Mouse (Mus musculus) gonadal fat pad, adult 2 months (tissue): Measurements from ENCODE around the gene Tbc1d32. TPM values are rescaled to one million over a fixed set of nuclear protein-coding genes. Genes with fewer than 3 reads are reported as not detected.
A peak's percentile ranks its signal among the peaks of the same experiment; 100 is the strongest.
"Not testable (repeated sequence)": the region's sequence is repeated elsewhere in the genome, so short reads cannot be mapped to it uniquely, and the experiment has no call there.

ENCODE experiments used
- DNase-seq: peaks from one replicate; pipeline ENCODE4 v3.0.0-alpha.2; 2012; ENCODE audit warnings: low read depth
- polyA plus RNA-seq: library from polyadenylated mRNA; depleted of rRNA; stranded (reverse); fragments of >200 nt; gene quantifications from 2 replicates; pipeline ENCODE4 v1.2.3, GENCODE M21; 2012; rRNA removed

The Tbc1d32 gene
- 1.9 and 2.1 TPM in 2 replicates for polyA plus RNA-seq

DNA sequence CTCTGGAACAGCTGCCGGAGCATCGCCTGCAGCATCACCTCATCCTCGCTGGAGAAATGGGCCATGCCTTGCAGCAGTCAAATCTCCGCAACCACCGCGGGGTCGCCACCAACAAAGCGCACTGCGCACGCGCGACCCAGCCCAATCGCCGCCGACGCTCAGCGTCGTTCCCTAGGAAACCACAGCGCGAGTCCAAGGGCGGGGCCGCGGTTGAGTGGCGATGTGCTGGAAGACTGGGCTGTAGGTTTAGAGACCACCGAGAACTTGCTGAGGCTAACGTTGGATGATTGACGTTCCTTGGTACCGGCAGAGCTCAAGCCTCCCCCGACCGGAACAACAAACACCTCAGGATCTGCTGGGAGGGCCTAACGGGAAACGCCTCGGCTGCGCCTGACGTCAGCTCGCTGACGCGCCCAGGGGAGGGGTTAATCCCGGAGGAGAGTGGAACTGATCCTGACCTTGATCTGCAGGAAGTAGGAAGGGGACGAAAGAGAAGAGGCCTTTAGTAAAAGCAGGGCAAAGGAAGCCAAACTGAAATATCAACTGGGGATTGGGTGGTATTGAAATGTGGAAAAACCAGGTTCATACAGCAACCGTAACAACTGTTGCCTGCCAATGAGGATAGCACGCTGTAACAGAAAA, at the start of gene Tbc1d32:
Gene Tbc1d32, minus strand, starts transcription at position 122 of the 642 bp plus-strand sequence.
- peak; percentile 52 for DNase-seq

DNA sequence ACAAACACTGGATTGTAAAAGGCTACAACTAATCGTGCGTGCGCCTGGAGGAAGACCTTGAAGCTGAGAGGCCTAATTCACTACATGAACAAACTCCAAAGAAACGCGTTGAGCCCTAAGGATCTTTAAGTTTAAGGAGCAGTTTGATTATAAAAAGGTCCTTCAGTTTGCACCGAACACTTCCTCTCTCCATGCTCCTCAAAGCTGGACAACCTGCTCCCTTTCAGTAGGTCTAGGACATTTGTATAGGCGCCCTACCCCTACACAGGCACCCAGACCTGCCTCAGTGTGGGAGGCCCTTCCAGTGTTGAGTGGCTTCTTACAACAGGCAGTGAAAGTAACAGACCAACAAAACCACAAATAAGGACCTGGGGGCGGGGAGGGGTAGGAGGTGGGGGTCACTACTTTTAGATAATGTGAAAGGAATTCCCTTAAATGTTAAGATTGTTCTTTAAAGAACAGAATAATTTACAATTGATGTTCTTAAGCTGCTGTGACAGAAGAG, 666 bp downstream of the Tbc1d32 start:
- no peak for DNase-seq

DNA sequence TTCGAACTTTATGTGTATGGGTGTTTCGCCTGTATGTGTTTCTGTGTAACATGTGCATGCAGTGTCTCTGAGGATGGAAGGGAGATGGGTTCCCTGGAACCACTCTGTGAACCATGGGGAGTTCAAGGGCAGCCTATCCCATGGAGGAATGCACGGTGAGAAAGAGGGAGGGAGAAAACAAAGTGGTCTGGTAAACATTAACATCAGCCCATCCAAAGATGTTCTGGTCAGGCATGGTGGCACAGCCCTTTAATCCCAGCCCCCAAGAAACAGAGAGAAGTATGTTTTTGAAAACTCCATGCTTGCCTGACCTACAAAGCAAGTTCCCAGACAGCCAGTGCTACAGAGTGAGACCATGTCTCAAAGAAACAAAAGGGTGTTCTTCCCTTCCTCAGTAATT, 12.7 kb downstream of the Tbc1d32 start:
- no peak for DNase-seq

DNA sequence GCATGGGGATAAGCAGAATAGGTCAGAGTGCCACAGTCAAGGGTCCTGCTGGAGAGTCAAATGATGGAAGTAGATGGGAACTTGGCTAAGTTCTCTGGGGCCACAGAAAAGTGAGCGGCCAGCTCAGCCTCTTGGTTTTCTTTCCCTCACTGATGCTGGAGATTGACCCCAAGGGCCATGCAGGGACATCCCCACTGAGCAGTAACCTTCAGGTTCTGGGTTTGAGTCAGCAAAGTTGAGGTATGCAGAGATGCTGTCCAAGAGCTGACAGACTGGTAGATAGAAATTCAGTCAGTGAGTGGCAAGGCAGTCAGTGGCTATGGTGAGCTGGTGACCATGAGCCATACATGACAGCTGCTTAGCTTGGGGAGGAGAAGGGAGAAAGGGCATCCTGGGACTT, 18.1 kb downstream of the Tbc1d32 start:
- no peak for DNase-seq

DNA sequence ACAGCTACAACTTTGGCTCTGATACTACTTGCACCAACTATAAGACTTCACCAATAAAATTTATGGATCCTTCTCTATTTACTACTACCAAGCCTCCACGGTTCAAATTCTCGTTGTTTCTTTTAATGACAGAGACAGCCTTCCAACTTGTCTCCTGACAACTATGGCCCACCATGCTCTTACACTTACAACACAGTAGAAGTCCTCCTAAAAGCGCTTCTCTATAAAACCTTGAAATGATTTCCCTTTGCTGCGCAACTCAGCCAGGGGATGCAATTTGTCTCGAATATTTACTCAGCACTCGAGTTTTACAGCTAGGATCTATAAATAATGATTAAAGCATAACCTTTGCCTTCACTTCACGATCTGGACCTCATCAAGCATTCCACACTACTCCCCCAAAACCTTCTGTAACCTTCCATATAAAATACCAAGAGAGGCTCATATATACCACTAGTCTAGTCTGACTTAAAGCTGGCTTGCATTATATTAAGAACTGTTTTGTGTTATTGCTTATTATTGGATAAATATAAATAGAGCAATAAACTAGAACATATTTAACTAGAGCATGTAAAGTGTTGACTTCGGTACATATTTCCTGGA, 21.6 kb downstream of the Tbc1d32 start:
- DNase-seq = no peak

DNA sequence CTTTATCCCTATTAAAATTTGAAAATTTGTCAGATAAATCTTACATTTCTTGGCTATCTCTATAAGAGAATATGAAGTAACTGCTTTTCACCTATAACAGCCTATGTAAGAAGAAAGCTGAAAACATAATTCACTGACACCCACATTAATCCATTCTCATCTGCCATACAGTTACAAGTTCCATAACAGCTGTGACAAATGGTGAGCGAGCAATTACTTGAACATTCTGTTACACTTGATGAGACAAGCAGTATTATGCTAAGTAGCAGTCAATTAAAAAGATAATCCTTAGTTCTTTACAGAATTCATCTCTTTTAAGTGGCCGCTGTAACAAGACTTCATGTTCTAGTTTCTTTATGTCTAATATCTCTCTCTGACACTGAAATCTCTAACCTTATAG, 24.1 kb downstream of the Tbc1d32 start:
- DNase-seq = no peak

DNA sequence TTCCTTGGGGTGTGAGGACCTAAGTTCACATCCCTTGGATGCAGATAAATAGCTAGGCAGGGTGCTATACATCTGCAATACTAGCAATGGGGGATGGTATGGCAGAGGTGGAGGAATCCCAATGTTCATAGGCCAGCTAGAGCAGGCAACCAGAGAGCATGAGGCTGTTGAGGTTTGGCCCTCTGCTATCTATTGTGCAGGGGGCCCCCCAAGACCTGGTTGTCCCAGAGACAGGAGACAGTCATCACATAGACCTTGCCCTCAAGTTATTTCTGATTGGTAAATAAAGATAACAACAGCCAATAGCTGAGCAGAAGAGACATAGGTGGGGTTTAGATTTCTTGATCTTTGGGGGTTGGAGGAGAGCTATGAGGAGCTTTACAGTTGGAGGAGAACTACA, 28.6 kb downstream of the Tbc1d32 start:
- DNase-seq = no peak

DNA sequence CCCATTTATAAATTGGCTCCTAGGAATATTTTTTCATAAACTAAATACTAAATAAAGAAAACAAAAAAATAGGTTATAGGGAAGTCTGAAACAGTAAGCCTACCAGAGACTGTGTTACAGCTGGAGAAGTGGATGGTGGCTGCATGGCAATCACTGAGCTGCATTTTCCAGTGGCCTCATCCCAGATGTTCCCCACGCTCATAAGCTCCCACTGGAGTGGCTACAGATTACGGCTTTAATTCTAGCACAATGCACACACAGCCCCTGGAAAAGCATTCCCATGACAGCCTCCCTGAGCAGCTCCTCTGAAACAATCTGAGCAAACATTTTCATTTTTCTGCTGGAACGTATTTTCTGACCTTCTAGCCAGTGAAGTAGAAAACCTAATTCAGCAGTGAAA, 29.8 kb downstream of the Tbc1d32 start:
- DNase-seq = no peak

DNA sequence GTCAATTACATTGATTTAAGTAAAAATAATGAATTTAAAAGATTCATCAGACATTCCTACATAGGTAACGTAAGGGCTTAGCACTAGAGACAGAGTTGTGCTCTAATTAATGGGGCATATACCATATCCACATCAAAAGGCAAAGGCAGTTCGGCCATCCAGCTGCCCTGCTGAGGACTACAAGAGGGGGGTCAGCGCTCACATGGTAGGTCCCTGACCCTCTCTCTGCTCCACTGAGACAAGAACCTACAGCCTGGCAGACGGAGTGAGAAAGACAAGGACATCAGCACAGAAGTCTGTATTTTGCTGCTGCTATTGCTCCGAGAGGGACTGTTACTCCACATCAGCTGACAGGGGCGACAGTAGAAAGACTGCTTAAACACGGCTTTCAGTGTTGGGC, 34.2 kb downstream of the Tbc1d32 start:
- no peak for DNase-seq

DNA sequence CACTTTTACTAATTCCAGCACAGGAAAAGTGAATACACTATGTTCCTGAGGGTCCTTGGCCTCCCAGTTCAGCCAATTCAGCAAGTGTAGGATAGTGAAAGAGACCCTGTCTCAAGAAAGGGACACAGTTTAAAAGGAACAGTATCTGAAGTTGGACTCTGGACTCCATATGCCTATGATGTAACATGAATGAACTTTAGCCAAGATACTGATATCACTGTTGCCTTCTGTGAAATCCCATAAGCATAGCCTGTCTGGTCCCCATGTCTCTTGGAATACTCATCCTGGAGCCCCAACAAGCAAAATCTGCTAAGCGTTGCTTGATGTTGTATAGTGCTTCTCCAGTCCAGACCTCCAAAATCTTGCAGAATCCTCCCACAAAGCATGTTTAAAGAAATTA, 46.8 kb downstream of the Tbc1d32 start:
- no peak for DNase-seq

DNA sequence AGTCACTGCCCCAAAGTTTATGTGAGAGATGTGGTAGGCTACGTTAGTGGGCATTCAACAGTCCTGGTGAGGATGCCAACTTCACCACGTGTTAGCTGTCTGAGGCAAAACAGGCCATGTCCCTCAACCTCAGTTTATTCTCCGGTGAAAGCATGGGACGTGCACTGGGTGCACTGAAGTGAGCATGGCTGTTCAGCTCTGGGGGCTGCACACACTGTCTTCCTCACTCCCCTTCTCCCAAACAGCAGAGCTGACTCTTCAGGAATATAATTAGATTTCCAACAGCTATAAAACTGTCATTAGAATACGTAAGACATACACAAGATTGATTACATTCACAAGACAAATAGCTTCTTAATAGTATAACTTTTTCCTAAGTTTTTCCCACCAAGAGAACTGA, 55.3 kb downstream of the Tbc1d32 start:
- DNase-seq = no peak

DNA sequence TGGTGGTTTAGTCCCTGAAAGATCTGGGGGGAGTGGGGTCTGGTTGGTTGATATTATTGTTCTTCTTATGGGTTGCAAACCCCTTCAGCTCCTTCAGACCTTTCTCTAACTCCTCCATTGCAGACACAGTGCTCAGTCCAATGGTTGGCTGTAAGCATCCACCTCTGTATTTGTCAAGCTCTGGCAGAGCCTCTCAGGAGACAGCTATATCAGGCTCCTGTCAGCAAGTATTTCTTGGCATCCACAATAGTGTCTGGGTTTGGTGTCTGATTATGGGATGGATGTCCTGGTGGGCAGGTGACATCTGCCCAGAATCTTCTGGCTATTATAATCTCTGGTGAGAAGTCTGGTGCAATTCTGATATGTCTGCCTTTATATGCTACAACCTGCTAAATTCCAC, 60.8 kb downstream of the Tbc1d32 start:
- not testable (repeated sequence) for DNase-seq

DNA sequence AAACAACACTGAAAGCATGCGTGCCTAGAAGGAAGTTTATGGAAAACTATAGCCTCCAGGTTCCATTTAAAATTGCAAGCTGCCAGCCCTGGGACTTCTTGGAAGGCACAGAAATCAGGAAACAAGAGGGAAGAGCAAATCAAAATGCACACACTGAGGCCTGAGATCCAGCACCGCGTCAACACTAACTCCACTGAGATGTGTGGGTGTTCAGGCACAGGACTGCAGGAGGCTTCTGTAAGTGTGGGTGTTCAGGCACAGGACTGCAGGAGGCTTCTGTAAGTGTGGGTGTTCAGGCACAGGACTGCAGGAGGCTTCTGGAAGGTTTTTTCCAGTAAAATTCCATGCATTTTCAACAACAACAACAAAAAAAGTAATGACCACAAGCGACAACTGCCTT, 62.7 kb downstream of the Tbc1d32 start:
- no peak for DNase-seq

DNA sequence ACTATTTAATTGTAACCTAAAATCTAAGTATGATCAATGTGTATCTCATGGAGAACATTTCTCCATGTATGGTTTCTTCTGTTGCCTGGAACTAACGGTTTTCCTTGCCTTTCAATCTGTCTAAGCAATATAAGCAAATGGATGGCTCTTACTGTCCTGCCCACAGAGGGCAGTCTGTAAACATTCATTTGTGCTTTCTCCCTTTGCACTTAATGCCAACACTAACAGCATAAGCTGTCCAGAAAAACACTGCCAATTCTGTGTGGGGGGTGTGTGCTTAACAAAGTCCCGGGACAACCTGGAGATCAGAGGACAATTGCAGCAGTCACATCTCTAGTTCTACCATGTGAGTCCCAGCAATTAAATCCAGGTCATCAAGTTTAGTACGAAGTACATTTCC, 64.1 kb downstream of the Tbc1d32 start:
- DNase-seq = no peak

DNA sequence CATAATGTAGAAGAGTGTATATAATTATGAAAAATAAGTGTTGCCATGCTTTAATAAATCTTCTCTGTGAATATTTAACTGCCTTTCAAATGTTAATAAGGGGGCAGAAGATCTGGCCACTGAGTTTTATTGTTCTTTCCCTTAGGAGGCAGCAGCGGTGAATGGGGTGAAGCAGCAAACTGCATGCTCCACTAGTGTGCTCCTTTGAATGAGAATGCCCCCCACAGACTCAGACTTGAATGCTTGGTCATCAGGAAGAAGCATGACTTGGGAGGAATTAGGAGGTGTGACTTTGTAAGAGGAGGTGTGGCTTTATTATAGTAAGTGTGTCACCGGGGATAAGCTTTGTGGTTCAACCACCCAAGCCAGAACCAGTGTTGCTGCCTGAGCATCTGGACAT, 69.7 kb downstream of the Tbc1d32 start:
- no peak for DNase-seq

DNA sequence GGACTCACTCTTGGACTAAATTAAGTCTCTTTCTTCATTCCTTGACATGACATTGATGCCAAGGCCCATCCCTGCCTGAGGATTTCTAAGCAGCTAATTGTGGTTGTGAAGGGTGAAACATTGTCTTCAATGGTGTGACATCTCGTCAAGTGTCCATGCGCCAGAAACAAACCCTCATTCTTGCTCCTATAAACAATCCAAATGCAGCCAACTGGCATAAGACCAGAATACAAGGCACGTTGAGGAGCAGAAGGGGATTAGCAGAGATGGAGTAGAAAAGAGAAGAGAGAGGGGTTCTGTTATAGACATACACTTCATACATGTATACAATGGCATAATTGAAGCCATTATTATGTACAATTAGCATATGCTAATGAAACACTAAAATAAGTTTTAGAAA, 70.3 kb downstream of the Tbc1d32 start:
- DNase-seq = no peak

DNA sequence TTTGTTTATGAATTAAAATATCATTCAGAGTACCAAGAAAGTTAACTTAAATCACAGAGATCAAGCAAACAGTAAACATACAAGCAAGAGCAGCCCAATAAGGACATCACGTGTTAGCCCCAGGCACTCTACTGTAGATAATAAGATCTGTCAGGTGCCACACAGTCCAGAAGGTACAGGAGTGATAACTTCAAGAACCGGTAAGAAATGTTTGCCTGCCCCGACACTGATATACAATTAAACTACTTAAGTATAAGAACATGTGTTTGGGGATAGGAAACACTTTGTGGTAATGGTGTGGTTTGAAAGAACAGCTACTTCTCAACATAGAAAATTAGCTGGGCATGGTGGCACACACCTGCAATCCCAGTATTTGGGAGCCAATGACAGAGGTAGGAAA, 71.5 kb downstream of the Tbc1d32 start:
- DNase-seq = no peak

DNA sequence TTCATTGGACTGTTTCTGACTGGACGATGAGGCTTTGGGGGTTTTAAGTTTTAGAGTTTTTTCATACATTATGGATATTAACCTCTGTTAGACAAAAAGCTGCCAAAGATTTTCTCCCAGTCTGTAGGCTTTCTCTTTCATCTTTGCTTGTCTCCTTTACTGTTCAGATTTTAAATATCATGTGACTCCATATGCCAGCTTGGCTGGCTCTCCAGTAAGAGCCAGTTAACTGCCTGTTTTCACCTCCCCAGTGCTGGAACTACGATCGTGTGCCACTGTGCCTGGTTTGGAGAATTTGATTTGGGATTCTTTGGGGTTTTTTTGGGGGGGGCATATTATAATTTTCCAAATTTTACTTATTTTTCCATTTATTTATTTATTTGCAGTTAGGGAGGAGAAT, 79.6 kb downstream of the Tbc1d32 start:
- no peak for DNase-seq

DNA sequence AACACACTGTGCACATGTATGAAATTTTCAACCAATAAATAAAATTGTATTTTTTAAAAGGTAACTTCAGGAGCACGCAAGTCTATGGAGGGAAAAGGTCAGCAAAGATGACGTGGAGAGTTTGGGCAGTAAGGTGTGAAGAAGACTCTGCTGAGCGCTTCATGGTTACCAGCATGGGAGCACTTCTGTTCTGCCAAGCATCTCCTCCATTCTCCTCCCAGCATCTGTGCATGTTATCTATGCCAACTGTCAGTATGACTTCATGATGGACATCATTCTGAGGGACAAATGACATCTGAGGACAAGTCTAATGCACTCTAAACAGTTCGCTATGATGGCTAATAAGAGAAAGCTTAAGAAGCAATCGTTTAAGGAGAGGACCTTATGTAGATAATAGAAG, 91.3 kb downstream of the Tbc1d32 start:
- DNase-seq = no peak

DNA sequence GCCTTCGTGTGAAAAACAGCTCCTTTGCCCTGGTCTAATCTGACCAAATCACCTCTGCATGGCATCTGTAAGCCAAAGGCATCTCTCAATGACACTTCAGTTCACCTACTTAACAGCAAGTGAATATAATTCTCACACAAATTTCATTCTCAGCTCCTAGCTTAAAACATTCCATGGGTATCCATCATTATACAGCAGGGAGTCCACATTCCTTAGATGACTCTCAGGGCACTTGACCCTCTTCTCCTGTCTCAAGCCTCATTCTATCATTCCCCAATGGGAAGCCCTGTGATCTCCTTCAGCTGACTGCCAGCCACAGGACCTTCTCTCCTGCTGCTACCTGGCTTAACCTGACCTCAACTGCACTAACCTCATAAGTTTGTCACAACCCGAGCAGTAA, 98.8 kb downstream of the Tbc1d32 start:
- no peak for DNase-seq

DNA sequence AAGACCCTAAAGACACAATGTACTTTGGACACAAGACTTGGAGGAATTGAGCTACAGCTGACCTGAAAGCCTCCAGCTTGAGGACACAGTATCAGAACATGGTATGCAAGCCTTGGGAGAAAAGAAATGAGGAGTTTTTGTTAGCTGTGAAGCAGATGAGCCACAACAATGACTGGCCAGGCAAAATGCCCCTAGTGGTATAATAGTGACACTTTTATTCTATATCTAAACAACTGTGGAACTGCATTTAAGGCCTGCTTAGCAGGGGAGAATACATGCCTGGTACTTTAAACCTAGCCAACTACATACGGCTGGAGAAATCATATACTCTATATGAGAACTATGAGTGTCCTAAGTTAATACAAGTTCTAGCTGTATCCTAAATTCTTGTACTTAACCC, 101.5 kb downstream of the Tbc1d32 start:
- no peak for DNase-seq

DNA sequence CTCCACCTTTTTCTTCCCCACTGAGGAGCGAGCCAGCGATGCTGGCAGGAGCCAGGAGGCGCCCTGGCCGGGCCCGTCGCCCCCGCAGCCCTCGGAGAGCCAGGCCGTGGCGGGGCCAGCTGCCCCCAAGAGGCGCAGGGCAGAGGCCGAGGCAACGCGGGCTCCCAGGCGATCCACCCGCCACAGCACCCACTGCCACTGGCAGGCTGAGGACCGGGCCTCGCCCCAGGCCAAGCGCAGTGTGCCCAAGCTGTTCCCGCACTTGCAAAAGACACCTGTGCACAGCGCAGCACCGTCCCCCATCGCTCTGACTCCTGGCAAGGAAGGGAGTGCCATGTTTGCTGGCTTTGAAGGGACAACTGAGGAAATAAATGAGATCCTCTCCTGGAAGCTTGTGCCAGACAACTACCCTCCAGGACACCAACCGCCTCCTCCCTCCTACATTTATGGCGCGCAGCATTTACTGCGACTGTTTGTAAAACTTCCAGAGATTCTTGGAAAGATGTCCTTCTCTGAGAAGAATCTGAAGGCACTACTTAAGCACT, 112.8 kb downstream of the Tbc1d32 start:
- no peak for DNase-seq

DNA sequence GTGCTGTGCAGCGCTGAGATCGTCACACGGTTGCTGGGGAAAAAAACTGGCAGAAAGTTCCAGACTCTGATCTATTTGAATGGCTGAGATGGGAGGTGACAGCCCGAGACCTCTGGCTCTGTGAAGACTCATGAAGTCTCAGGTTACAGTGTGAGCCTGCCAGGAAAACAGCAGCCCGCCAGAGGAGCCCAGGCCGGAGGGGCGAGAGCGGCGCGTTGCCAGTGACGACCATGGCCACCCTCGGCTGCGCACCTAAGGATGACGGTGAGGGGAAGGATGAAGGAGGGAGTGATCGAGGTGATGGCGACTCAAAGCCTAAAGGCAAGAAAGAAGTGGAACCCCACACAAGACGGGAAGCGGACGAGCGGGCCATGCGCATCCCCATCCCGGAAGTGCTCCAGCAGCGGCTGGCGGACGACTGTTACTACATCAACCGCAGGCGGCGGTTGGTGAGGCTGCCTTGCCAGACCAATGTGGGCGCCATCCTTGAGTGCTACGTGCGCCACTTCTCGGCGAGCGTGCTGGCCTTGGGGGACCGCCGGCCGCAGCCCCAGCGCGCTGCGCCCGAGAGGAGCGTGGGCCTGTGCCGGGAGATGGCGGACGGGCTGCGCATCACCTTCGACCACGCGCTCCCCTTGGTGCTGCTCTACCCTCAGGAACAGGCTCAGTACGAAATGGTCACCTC, 113.4 kb downstream of the Tbc1d32 start:
- DNase-seq = no peak
